Mouse (Mus musculus): Measurements from ENCODE around the gene Osbpl2. TPM values are rescaled to one million over a fixed set of nuclear protein-coding genes. Genes with fewer than 3 reads are reported as not detected.

Osbpl2 gene
- polyA plus RNA-seq, 1 experiment from 2014 or later, result 30.5 TPM

DNA sequence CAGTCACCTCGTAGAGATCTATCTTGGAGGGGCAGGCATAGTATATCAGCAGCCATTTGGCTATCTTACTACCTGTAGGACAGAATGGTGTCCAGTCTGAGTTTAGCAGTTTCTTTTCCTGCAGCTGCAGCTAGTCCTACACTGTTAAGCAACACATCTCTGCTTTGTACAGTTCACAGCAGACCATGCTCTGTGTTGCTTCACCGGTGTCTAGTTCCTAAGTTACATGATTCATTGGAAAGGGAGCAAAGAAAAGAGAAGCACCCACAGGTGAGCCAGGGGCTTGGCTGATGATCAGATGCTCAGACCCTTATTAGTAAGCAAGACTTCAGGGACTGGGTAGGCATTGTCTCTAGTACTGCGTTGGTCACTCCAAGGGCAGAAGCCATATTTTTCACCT lies 14.8 kb downstream of the Osbpl2 start:
- DNase-seq (ENCODE audit: low spot score), result no peak
- H3K4me1 ChIP-seq, result no peaks in the 10 kb centered on the region
- H3K36me3 ChIP-seq, result peaks cover 13% of the 10 kb centered on the region
- no peaks in the 10 kb centered on the region for H3K27me3 ChIP-seq (ENCODE audit: low read depth, poor library complexity, severe bottlenecking)
- no peak overlapping the region for H3K4me3 ChIP-seq
- H3K27ac ChIP-seq (replicated peaks), result no peak overlapping the region
- no peaks in the 10 kb centered on the region for H3K9me3 ChIP-seq (replicated peaks)
- 92% methylated on average over 3 of the region's 3 CpGs for WGBS

DNA sequence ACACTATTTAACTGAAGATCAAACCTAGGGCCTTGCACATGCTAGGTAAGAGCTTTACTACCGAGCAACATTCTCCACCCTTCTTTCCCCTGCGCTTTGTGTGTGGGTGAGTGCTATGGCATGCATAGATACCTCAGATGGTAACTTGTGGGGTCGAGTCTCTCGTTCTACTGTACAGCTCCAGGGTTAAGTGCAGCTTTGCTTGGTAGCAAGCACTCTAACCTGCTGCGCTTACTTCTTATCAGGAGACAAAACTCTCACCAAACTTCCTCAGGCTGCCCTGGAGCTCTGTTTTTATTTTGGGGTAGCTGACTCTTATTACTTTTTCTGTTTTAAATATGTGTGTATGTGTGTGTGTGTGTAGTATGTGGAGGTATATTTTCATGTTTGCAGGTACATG lies 16.3 kb downstream of the Osbpl2 start:
- WGBS, result 89% methylated on average over 5 of the region's 5 CpGs
- DNase-seq (ENCODE audit: low spot score), result no peak
- Histone ChIP-seq H3K36me3 (peaks cover 24% of the 10 kb centered on the region), H3K4me3 (no peak overlapping the region), H3K9me3 (replicated peaks) (no peaks in the 10 kb centered on the region), H3K27ac (replicated peaks) (no peak overlapping the region), H3K4me1 (no peaks in the 10 kb centered on the region), H3K27me3 (ENCODE audit: low read depth, poor library complexity, severe bottlenecking) (no peaks in the 10 kb centered on the region)

DNA sequence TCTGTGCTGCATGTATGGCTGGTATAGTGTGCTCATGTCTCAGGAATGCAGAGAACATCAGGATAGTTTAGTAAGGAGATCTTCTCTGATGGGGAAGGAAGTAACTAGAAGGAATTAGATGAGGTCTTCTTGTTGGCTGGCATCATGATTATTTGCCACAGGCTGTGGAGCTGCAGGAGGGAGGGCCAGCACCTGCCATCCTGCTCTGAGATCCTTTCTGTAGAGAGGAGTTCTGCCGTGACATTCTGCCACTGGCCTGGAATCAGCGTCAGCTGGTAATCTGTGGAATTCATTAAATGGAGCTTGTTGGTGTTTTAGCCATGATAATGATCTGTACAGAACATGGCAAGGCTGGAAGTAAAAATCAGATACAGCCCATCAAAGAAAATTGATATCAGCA lies 27.0 kb downstream of the Osbpl2 start:
- no peak overlapping the region for H3K4me3 ChIP-seq
- no peak for DNase-seq (ENCODE audit: low spot score)
- H3K4me1 ChIP-seq, result no peaks in the 10 kb centered on the region
- H3K27ac ChIP-seq (replicated peaks), result no peak overlapping the region
- 90% methylated on average over 2 of the region's 2 CpGs for WGBS
- peaks cover 82% of the 10 kb centered on the region for H3K36me3 ChIP-seq
- no peaks in the 10 kb centered on the region for H3K27me3 ChIP-seq (ENCODE audit: low read depth, poor library complexity, severe bottlenecking)
- no peaks in the 10 kb centered on the region for H3K9me3 ChIP-seq (replicated peaks)

DNA sequence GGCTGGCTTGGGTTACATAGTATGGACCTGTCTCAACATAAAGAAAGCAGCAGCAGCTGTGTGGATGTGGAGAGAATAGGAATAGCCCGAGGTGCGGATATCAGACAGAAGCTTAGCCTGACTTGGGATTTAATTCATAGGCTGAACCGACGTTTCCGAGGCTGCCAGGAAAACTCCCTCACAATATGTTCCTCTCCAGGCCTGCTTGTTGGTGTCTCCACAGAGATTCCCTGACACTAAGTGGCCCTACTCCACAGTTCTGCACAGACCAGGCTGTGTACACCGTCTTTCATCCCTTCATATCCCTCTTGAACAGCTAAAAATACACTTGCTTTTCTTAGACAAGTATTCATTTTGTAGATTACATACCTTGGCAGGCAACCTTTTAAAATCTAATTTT lies 28.3 kb downstream of the Osbpl2 start:
- no peaks in the 10 kb centered on the region for H3K4me1 ChIP-seq
- H3K27me3 ChIP-seq (ENCODE audit: low read depth, poor library complexity, severe bottlenecking), result no peaks in the 10 kb centered on the region
- H3K4me3 ChIP-seq, result no peak overlapping the region
- no peak overlapping the region for H3K27ac ChIP-seq (replicated peaks)
- DNase-seq (ENCODE audit: low spot score), result no peak
- WGBS, result 96% methylated on average over 6 of the region's 6 CpGs
- H3K36me3 ChIP-seq, result peaks cover 85% of the 10 kb centered on the region
- H3K9me3 ChIP-seq (replicated peaks), result no peaks in the 10 kb centered on the region

DNA sequence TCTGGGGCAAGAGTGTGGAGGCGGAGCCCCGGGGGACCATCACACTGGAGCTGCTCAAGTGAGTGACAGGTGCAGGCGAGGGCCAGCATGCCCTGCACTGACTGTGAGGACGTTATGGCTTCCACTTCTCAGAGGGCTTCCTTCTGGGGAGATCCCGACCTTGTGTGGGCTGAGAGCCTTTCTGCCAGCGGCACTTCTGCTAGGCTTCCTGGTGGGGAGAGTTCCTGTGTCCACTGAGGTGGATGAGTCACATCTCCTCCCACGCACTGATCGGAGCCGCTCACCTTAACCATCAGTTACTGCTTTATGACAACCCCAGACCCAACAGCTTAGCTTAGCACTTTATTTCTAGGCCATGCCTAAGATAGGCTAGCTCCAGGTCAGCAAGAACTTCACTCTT lies 29.4 kb downstream of the Osbpl2 start:
- Histone ChIP-seq H3K27ac (replicated peaks) (no peak overlapping the region), H3K36me3 (peaks cover 92% of the 10 kb centered on the region), H3K9me3 (replicated peaks) (no peaks in the 10 kb centered on the region), H3K27me3 (ENCODE audit: low read depth, poor library complexity, severe bottlenecking) (no peaks in the 10 kb centered on the region), H3K4me3 (no peak overlapping the region), H3K4me1 (no peaks in the 10 kb centered on the region)
- DNase-seq (ENCODE audit: low spot score), result no peak
- WGBS, result 87% methylated on average over 9 of the region's 9 CpGs

DNA sequence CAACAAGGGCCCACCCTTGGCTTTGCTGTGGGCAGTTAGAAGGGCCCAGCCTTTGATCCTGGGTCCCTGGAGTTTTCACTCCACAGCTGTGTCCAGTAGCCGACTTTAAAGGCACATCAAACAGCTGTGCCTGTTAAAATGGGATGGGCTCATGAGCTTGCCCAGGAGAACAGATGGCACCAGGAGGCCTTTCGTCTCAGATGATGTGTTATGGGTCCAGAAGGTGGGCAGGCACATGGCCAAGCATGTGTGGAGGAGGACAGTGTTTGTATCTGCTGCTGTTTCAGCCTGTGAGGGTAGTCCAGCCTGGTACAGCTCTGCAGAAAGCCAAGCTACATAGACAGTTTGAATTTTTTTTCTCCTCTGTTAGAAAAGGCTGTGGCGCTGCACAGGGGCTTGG lies 35.7 kb downstream of the Osbpl2 start:
- Histone ChIP-seq H3K4me1 (no peaks in the 10 kb centered on the region), H3K36me3 (peaks cover 88% of the 10 kb centered on the region), H3K27ac (replicated peaks) (no peak overlapping the region), H3K4me3 (no peak overlapping the region), H3K27me3 (ENCODE audit: low read depth, poor library complexity, severe bottlenecking) (no peaks in the 10 kb centered on the region), H3K9me3 (replicated peaks) (no peaks in the 10 kb centered on the region)
- WGBS, result 85% methylated on average over 3 of the region's 3 CpGs
- no peak for DNase-seq (ENCODE audit: low spot score)

DNA sequence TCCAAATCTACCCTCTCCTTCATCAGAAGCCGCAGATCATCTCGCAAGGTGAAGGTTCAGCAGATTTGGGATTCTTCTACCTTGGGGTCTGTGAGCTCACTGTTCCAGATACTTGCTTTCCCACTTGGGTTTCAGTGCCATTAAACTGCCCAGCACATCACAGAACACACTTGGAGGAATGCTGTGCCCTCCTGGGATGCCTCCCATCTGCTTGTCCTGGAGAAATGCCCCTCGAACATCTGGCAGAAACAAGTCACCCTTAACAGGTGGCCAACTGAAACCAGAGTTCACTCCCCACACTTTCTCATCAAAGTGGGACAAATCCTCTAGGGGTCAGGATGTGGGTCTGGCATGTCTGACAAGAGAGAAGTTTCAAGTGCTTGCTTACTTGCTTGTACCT lies 39.5 kb downstream of the Osbpl2 start:
- 93% methylated on average over 3 of the region's 3 CpGs for WGBS
- Histone ChIP-seq H3K4me3 (no peak overlapping the region), H3K27ac (replicated peaks) (no peak overlapping the region), H3K9me3 (replicated peaks) (no peaks in the 10 kb centered on the region), H3K27me3 (ENCODE audit: low read depth, poor library complexity, severe bottlenecking) (no peaks in the 10 kb centered on the region), H3K4me1 (no peaks in the 10 kb centered on the region), H3K36me3 (peaks cover 88% of the 10 kb centered on the region)
- no peak for DNase-seq (ENCODE audit: low spot score)

DNA sequence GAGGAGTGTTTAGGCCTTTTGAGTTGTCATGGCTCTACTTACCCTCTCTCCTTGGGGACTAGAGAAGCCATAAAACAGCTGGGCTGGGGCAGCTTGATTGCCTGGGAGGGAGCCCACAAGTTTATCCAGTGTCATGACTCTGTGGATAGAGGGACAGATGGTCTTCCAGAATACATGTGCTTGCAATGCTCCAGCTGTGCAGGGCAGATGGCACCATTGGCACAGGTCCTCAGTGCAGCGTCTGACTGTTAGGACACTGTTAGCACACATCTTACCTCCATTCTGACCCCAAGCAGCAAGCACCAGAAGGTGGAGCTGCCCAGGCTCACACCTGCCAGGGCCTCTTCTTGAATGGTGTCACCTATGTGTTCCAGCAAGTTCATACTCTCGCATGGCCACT lies 46.7 kb downstream of the Osbpl2 start:
- Histone ChIP-seq H3K27me3 (ENCODE audit: low read depth, poor library complexity, severe bottlenecking) (no peaks in the 10 kb centered on the region), H3K27ac (replicated peaks) (no peak overlapping the region), H3K4me1 (peaks cover 4% of the 10 kb centered on the region), H3K4me3 (no peak overlapping the region), H3K9me3 (replicated peaks) (no peaks in the 10 kb centered on the region), H3K36me3 (peaks cover 31% of the 10 kb centered on the region)
- DNase-seq (ENCODE audit: low spot score), result no peak
- 80% methylated on average over 2 of the region's 2 CpGs for WGBS

DNA sequence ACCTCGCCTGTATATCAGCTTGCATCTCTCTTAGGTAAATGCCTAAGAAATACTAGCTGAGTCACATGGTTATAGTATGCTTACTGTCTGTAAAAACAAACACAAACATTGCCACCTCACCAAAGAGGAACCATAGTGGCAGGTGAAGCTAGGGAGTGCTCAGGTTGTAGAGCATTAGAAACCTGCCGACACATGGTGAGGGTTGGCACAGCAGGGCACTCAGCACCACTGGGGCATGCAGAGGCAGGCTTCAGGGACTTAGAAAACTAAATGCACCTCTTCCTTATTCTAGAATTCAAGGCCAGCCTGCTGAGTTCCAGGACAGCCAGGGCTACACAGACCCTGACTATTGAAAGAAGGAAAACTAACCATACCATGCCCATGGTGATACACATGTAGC lies 47.8 kb downstream of the Osbpl2 start:
- 84% methylated on average over 2 of the region's 2 CpGs for WGBS
- no peak for DNase-seq (ENCODE audit: low spot score)
- no peaks in the 10 kb centered on the region for H3K9me3 ChIP-seq (replicated peaks)
- peaks cover 7% of the 10 kb centered on the region for H3K4me1 ChIP-seq
- H3K27me3 ChIP-seq (ENCODE audit: low read depth, poor library complexity, severe bottlenecking), result no peaks in the 10 kb centered on the region
- peaks cover 21% of the 10 kb centered on the region for H3K36me3 ChIP-seq
- no peak overlapping the region for H3K4me3 ChIP-seq
- H3K27ac ChIP-seq (replicated peaks), result no peak overlapping the region

DNA sequence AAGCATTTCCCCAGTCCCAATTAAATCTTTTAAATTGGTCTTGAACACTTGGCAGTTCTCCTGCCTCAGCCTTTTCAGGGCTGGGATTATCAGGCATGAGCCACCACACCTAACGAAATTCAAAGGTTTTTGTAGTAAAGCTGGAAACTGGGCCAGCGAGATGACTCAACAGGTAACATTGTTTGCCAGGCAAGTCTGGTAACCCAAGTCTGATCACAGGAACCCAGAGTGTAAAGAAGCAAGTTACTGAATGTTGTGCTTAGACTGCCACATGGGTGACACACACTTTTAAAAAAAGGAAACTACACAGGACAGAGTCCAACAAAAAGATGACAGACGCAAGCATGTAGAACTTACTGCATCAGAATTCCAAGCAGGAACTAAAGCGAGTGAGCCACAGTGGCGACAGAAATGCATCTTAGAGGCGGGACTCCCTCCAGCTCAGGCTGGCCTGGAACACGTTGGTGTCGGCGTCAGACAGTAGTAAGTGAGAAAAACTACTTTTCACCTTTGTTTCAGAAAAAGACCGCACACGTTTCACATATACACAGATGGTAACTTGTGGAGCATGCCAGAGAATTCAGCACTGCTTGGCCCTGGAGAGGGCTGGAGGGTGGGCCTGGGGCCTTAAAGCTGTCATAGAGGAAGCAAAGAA lies 51.2 kb downstream of the Osbpl2 start:
- 90% methylated on average over 11 of the region's 11 CpGs for WGBS
- Histone ChIP-seq H3K4me3 (0 out of 2 replicates have a peak overlapping the region, but pooled peaks have one; percentile 95), H3K27ac (replicated peaks) (peak overlapping the region; percentile 95; the same call in 1 of the 2 replicates), H3K27me3 (ENCODE audit: low read depth, poor library complexity, severe bottlenecking) (no peaks in the 10 kb centered on the region), H3K9me3 (replicated peaks) (no peaks in the 10 kb centered on the region), H3K36me3 (peaks cover 26% of the 10 kb centered on the region), H3K4me1 (peaks cover 27% of the 10 kb centered on the region)
- no peak for DNase-seq (ENCODE audit: low spot score)

DNA sequence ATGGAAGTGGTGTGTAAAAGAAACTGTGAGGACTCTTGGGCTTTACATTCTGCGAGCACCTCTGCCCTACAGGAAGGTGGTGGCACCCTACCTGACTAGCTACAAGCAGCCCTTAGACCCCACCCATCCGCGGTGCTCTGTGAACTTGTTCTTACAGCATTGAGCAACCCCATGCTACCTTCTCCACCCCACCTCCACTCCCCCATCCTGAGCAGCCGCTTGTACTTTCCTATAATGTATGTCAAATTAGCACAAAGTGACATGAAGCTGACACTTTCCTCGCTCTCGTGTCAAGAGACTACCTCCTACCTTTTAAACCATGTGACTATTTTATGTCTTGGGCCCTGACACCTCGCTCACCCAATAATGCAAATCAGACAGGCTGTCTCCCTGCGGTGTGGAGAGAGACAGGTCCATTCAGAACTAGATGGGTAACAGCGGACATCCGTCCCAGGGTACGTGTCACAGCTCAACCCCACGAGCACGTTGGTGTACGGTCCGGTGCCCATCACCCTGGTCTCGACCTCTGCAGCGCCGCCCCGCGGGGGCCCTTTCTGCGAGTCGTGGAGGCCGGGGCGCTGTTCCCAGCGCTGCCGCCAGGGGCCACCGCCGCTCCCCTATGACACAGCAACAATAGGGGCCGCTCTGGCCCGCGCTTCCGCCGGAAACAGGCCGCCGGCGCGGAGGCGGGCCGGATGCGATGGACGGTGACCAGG lies 51.9 kb downstream of the Osbpl2 start, which contains the start of gene Adrm1:
Gene Adrm1, plus strand, starts transcription at position 680 of the 716 bp plus-strand sequence.
- DNase-seq (ENCODE audit: low spot score), result peak; percentile 97
- Histone ChIP-seq H3K27ac (replicated peaks) (peak within 1 kb of the TSS; percentile 95), H3K4me1 (peaks cover 27% of the 10 kb centered on the region), H3K9me3 (replicated peaks) (no peaks in the 10 kb centered on the region), H3K4me3 (peak within 1 kb of the TSS; percentile 95), H3K27me3 (ENCODE audit: low read depth, poor library complexity, severe bottlenecking) (no peaks in the 10 kb centered on the region), H3K36me3 (peaks cover 33% of the 10 kb centered on the region)
- 6% methylated on average over 41 of the region's 41 CpGs for WGBS

DNA sequence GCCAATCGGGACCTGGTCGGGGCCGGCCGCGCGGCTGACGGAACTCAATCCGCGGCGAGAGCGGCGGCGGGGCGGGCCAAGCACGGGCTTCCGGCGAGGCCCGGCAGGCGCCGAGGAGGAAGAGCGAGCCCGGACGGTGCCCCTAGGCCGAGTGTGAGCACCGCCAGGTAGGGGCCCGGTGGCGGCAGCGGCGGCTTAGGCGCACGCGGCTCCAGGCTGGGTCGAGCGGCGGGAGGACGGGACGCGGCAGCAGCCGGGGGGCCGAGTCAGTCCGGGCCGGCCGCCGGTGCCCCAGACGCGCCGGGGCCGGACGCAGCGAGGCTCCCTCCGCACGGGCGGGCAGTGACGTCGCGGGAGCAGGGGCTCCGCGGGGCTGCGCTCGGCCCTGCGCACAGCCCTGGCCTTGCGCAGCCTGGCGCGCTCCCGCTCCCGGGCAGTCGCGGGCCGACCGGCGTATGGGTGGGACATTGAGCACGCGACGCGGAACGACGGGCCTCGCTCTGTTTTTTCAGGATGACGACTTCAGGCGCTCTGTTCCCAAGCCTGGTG lies 52.5 kb downstream of the Osbpl2 start:
- H3K36me3 ChIP-seq, result peaks cover 40% of the 10 kb centered on the region
- no peaks in the 10 kb centered on the region for H3K27me3 ChIP-seq (ENCODE audit: low read depth, poor library complexity, severe bottlenecking)
- peak overlapping the region; percentile 95 for H3K27ac ChIP-seq (replicated peaks)
- no peak for DNase-seq (ENCODE audit: low spot score)
- WGBS, result under 1% methylated on average over 80 of the region's 80 CpGs
- H3K9me3 ChIP-seq (replicated peaks), result no peaks in the 10 kb centered on the region
- peaks cover 27% of the 10 kb centered on the region for H3K4me1 ChIP-seq
- peak overlapping the region; percentile 95 for H3K4me3 ChIP-seq

DNA sequence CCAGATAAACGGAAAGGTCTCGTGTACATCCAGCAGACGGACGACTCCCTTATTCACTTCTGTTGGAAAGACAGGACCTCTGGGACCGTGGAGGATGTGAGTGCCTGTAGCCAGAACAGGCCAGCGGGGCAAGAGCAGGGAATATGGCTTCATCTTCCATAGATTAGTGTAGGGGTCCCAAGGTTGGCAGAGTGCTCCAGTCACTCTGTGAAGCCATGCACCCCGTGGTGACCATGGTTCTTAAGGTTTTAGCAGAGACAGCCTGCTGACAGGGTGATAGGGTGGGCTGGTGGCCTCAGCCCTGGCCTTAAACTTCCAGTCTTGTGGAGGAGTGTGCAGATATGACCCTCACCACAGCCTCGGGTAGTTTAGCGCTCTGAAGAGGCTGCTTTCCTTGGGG lies 53.0 kb downstream of the Osbpl2 start:
- 8% methylated on average over 9 of the region's 9 CpGs for WGBS
- H3K36me3 ChIP-seq, result peaks cover 45% of the 10 kb centered on the region

More for the DNA sequence above, 53.0 kb downstream of the Osbpl2 start:
- Histone ChIP-seq H3K9me3 (replicated peaks) (no peaks in the 10 kb centered on the region), H3K4me3 (peak overlapping the region; percentile 95), H3K27ac (replicated peaks) (peak overlapping the region; percentile 95), H3K4me1 (peaks cover 27% of the 10 kb centered on the region), H3K27me3 (ENCODE audit: low read depth, poor library complexity, severe bottlenecking) (no peaks in the 10 kb centered on the region)
- no peak for DNase-seq (ENCODE audit: low spot score)
